ENCODE assay signal across 11 mouse cellular contexts in genomic region chr8:70725792-70726447, GRCm38 (mm10). TPM values are rescaled to one million over a fixed set of nuclear protein-coding genes. Genes with fewer than 3 reads are reported as not detected.
DNase-seq lines count a peak whose midpoint lies in the region; ATAC-seq lines count a peak whose summit lies in the region.
"Had no signal": no experiment of that assay in that cellular context is flagged by ENCODE, and none has a peak within 500 bp of the region (broad histone marks: within the 10 kb centered on the region; RNA-seq: fewer than 3 reads in every experiment).

No protein-coding gene starts in this region.

- H3K4me1 ChIP-seq in heart, embryonic 12.5 days (replicated peaks): peaks cover 6% of the 10 kb centered on the region
- H3K4me1 ChIP-seq in limb, embryonic 10.5 days: peaks cover 18% of the 10 kb centered on the region

- H3K4me2 ChIP-seq in heart, embryonic 12.5 days: no peak overlapping the region
- H3K4me2 ChIP-seq: heart, embryonic 13.5 days had no signal

- DNase-seq in heart, postnatal 4 days: peak; percentile 63
- peak; percentile 37 for DNase-seq in Muller cell, postnatal 12 days (ENCODE audit: inconsistent ontology term)
- peak; percentile 62 to 67 for DNase-seq in adrenal gland, postnatal 36 days
- DNase-seq in limb, embryonic 10.5 days (ENCODE audit: low spot score): peak; percentile 76
- DNase-seq in layer of hippocampus, adult 11-12 months (ENCODE audit: low spot score): no peak
- DNase-seq in thymus, postnatal 4 days: no peak
- DNase-seq: right cerebral cortex, postnatal 25 days had no signal

- no peak overlapping the region for H3K4me3 ChIP-seq in heart, embryonic 12.5 days
- no peak overlapping the region for H3K4me3 ChIP-seq in limb, embryonic 10.5 days
- H3K4me3 ChIP-seq: heart, embryonic 13.5 days had no signal

- H3K27me3 ChIP-seq in heart, embryonic 12.5 days (replicated peaks): peaks cover 72% of the 10 kb centered on the region
- H3K27me3 ChIP-seq in limb, embryonic 10.5 days (ENCODE audit: low read depth, poor library complexity, severe bottlenecking): peaks cover 50% of the 10 kb centered on the region

- H3K36me3 ChIP-seq in heart, embryonic 12.5 days: no peaks in the 10 kb centered on the region
- no peaks in the 10 kb centered on the region for H3K36me3 ChIP-seq in limb, embryonic 10.5 days
- H3K36me3 ChIP-seq: heart, embryonic 13.5 days had no signal

- H3K9ac ChIP-seq in heart, embryonic 12.5 days: no peak overlapping the region
- H3K9ac ChIP-seq: heart, embryonic 13.5 days had no signal

- WGBS in heart, embryonic 12.5 days: 21% methylated on average over 14 of the region's 14 CpGs
- 26% methylated on average over 14 of the region's 14 CpGs for WGBS in limb, embryonic 10.5 days

- no peak for ATAC-seq in heart, embryonic 12.5 days (ENCODE audit: insufficient number of reproducible peaks, low FRiP score)

- no peaks in the 10 kb centered on the region for H3K9me3 ChIP-seq in heart, embryonic 12.5 days (replicated peaks)
- no peaks in the 10 kb centered on the region for H3K9me3 ChIP-seq in limb, embryonic 10.5 days (replicated peaks)
- H3K9me3 ChIP-seq: heart, embryonic 13.5 days had no signal

- no peak overlapping the region for H3K27ac ChIP-seq in heart, embryonic 12.5 days (ENCODE audit: poor library complexity, severe bottlenecking)
- H3K27ac ChIP-seq in limb, embryonic 10.5 days: no peak overlapping the region
- H3K27ac ChIP-seq: heart, embryonic 13.5 days had no signal

RNA-seq across cellular contexts. Expression of gene Pde4c, which starts 2.4 kb away (rescaled TPM):
- 1 to 10 TPM in 1 of 2 experiments, under 1 TPM in 1; 0.74 to 1.0 TPM for total RNA-seq in heart, postnatal 4 days (2021)
- polyA plus RNA-seq in heart, embryonic 12.5 days (2016; fragmentation: Nextera tagmentation; extraction: Ambion mirVana): 0.05 and 0.09 TPM in 2 replicates
- 1 to 10 TPM in 1 of 2 experiments, under 1 TPM in 1; 0.33 to 1.2 TPM for total RNA-seq in adrenal gland, postnatal 36 days (2021)
- polyA plus RNA-seq in limb, embryonic 10.5 days (2016; fragmentation: Nextera tagmentation; extraction: Ambion mirVana): 0.10 and 0.25 TPM in 2 replicates
- polyA plus RNA-seq: heart, embryonic 13.5 days had no signal

RNA-seq across cellular contexts. Expression of gene Gm3336, which starts 7.6 kb away (rescaled TPM):
- not detected for total RNA-seq in heart, postnatal 4 days (2021)
- polyA plus RNA-seq in heart, embryonic 12.5 days (2016; fragmentation: Nextera tagmentation; extraction: Ambion mirVana): not detected in 2 replicates
- not detected for total RNA-seq in adrenal gland, postnatal 36 days (2021)
- polyA plus RNA-seq in limb, embryonic 10.5 days (2016; fragmentation: Nextera tagmentation; extraction: Ambion mirVana): not detected in 2 replicates
- polyA plus RNA-seq: heart, embryonic 13.5 days; limb, embryonic 14.5 days; neural tube, embryonic 11.5 days had no signal

RNA-seq across cellular contexts. Expression of gene Iqcn, which starts 22.7 kb away (rescaled TPM):
- under 1 TPM; 0.10 to 0.11 TPM for total RNA-seq in heart, postnatal 4 days (2021)
- polyA plus RNA-seq in heart, embryonic 12.5 days (2016; fragmentation: Nextera tagmentation; extraction: Ambion mirVana): 0.04 and 0.06 TPM in 2 replicates
- total RNA-seq in adrenal gland, postnatal 36 days (2021): not detected
- polyA plus RNA-seq in limb, embryonic 10.5 days (2016; fragmentation: Nextera tagmentation; extraction: Ambion mirVana): not detected in 2 replicates
- polyA plus RNA-seq: heart, embryonic 13.5 days; neural tube, embryonic 11.5 days had no signal

RNA-seq across cellular contexts. Expression of gene Jund, which starts 27.2 kb away (rescaled TPM):
- total RNA-seq in heart, postnatal 4 days (2021): 100 to 1,000 TPM; 254 to 261 TPM
- polyA plus RNA-seq in heart, embryonic 12.5 days (2016; fragmentation: Nextera tagmentation; extraction: Ambion mirVana): 183 and 206 TPM in 2 replicates
- total RNA-seq in adrenal gland, postnatal 36 days (2021): 100 to 1,000 TPM; 219 to 227 TPM
- polyA plus RNA-seq in limb, embryonic 10.5 days (2016; fragmentation: Nextera tagmentation; extraction: Ambion mirVana): 69.0 and 80.6 TPM in 2 replicates

RNA-seq across cellular contexts. Expression of gene Rab3a, which starts 28.6 kb away (rescaled TPM):
- total RNA-seq in heart, postnatal 4 days (2021): 10 to 100 TPM; 27.3 to 28.7 TPM
- 19.1 and 19.2 TPM in 2 replicates for polyA plus RNA-seq in heart, embryonic 12.5 days (2016; fragmentation: Nextera tagmentation; extraction: Ambion mirVana)
- 10 to 100 TPM; 68.6 to 78.2 TPM for total RNA-seq in adrenal gland, postnatal 36 days (2021)
- 7.1 and 10.8 TPM in 2 replicates for polyA plus RNA-seq in limb, embryonic 10.5 days (2016; fragmentation: Nextera tagmentation; extraction: Ambion mirVana)

Comparison
In these comparisons a context has a peak if more than half of its experiments do, and no peak if none do; other contexts are left out.
1. DNase-seq: peak in heart, postnatal 4 days (single experiment), Muller cell, postnatal 12 days (single experiment), adrenal gland, postnatal 36 days (2 of 2) and limb, embryonic 10.5 days (single experiment); none in layer of hippocampus, adult 11-12 months (single experiment) and thymus, postnatal 4 days (single experiment).